Mouse (Mus musculus): ENCODE measurements around the gene Henmt1.

DNA sequence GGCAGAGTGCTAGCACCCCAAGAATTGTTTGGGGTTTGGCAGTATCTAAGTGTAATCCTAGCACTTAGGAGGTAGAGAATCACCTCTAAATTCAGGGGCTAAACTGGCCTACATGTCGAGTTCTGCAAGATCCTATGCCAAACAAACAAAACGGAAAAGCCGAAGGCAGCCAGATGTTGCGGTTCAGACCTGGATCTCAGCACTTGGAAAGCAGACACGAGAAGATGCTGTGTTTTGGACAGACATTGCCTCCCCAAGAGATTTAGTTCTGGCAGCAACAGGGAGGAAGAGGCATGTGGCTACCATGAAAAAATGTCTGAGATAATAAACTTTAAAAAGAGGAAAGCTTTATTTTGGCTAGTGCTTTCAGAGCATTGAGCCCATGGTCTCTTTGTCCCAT lies 39.0 kb upstream of the Henmt1 start:
- no peak for TF ChIP-seq USF1 (IDR thresholded peaks at IDR 0.05; ENCODE audit: low read depth)
- TF ChIP-seq TCF3 (IDR thresholded peaks at IDR 0.05; ENCODE audit: insufficient read length, low read depth): no peak
- no peak for TF ChIP-seq POLR2A (IDR thresholded peaks at IDR 0.05; ENCODE audit: insufficient read length, low read depth)
- no peak for TF ChIP-seq CEBPB (IDR thresholded peaks at IDR 0.05; ENCODE audit: insufficient read depth, poor library complexity, severe bottlenecking)
- TF ChIP-seq E2F4 (IDR thresholded peaks at IDR 0.05; ENCODE audit: insufficient read depth): no peak
- TF ChIP-seq POLR2AphosphoS2 (IDR thresholded peaks at IDR 0.05; ENCODE audit: insufficient read length, low read depth): peak; percentile 39

All from myocyte (in vitro differentiated cells).